Mouse (Mus musculus) left cerebral cortex, postnatal 4 days (tissue): ENCODE data around the gene Enam. TPM values are rescaled to one million over a fixed set of nuclear protein-coding genes. Genes with fewer than 3 reads are reported as not detected.
"Not testable (repeated sequence)": the region's sequence is repeated elsewhere in the genome, so short reads cannot be mapped to it uniquely, and the experiment has no call there.

Source experiments
- DNase-seq: peaks from one replicate; pipeline ENCODE4 v3.0.0-alpha.2; 2022
- intact Hi-C: fragments of 180-260 bp; cut with DNase I; formaldehyde crosslinking; loops from one replicate; pipeline ENCODE4 v1.15.1; 2025
- total RNA-seq, 2 experiments: library from RNA; stranded (reverse); gene quantifications; 2 replicates each; pipeline ENCODE4 v1.2.3; 2021

The Enam gene
- not detected for total RNA-seq

GRCm38 (mm10) chr5:88487675-88488074 lies at the start of gene Enam:
TSS of gene Enam (plus strand) at chr5:88487975.
- no peak for DNase-seq
- intact Hi-C loops = no loop called here

GRCm38 (mm10) chr5:88455691-88456090 lies 32.1 kb upstream of the Enam start, which contains the start of gene Ambn:
TSS of gene Ambn (plus strand) at chr5:88455991.
- no peak for DNase-seq

GRCm38 (mm10) chr5:88467471-88467870 lies 20.3 kb upstream of the Enam start:
- intact Hi-C loops = no loop called here

More at GRCm38 (mm10) chr5:88455691-88456090, 32.1 kb upstream of the Enam start, which contains the start of gene Ambn:
- intact Hi-C loops = no loop called here

GRCm38 (mm10) chr5:88468807-88469704 lies 18.7 kb upstream of the Enam start:
- DNase-seq = no peak
- intact Hi-C loops = no loop called here

More at GRCm38 (mm10) chr5:88467471-88467870, 20.3 kb upstream of the Enam start:
- no peak for DNase-seq

- no peak for DNase-seq
- intact Hi-C loops = no loop called here
Observed at GRCm38 (mm10) chr5:88489004-88489403, 1.2 kb downstream of the Enam start.

- intact Hi-C loops = no loop called here
- no peak for DNase-seq
Observed at GRCm38 (mm10) chr5:88491111-88491510, 3.3 kb downstream of the Enam start.

- no peak for DNase-seq
- intact Hi-C loops = no loop called here
Observed at GRCm38 (mm10) chr5:88499781-88500180, 12.0 kb downstream of the Enam start.

- DNase-seq = no peak
- intact Hi-C loops = no loop called here
Observed at GRCm38 (mm10) chr5:88508555-88508954, 20.8 kb downstream of the Enam start.

- intact Hi-C loops = no loop called here
Observed at GRCm38 (mm10) chr5:88508990-88509389, 21.2 kb downstream of the Enam start.

GRCm38 (mm10) chr5:88519232-88519631 lies 31.5 kb downstream of the Enam start:
- DNase-seq = peak; percentile 11
- intact Hi-C loops = no loop called here

More at GRCm38 (mm10) chr5:88508990-88509389, 21.2 kb downstream of the Enam start:
- no peak for DNase-seq

- no peak for DNase-seq
- intact Hi-C loops = no loop called here
Observed at GRCm38 (mm10) chr5:88527657-88528056, 39.9 kb downstream of the Enam start, which contains the start of gene Jchain. TSS of gene Jchain (minus strand) at chr5:88527891.

- no peak for DNase-seq
- intact Hi-C loops = no loop called here
Observed at GRCm38 (mm10) chr5:88530908-88531307, 43.1 kb downstream of the Enam start.

GRCm38 (mm10) chr5:88534697-88535096 lies 46.9 kb downstream of the Enam start:
- intact Hi-C loops = no loop called here
- DNase-seq = no peak

GRCm38 (mm10) chr5:88540845-88541244 lies 53.1 kb downstream of the Enam start:
- intact Hi-C loops = no loop called here

GRCm38 (mm10) chr5:88542651-88543282 lies 55.0 kb downstream of the Enam start:
- DNase-seq = peak; percentile 42
- intact Hi-C loops = no loop called here

More at GRCm38 (mm10) chr5:88540845-88541244, 53.1 kb downstream of the Enam start:
- DNase-seq = no peak

- intact Hi-C loops, DNase-seq: not testable (repeated sequence)
Observed at GRCm38 (mm10) chr5:88544411-88544810, 56.6 kb downstream of the Enam start.

GRCm38 (mm10) chr5:88545536-88545935 lies 57.8 kb downstream of the Enam start:
- intact Hi-C loops = no loop called here

GRCm38 (mm10) chr5:88553271-88554085 lies 65.7 kb downstream of the Enam start:
- no peak for DNase-seq
- intact Hi-C loops = no loop called here

More at GRCm38 (mm10) chr5:88545536-88545935, 57.8 kb downstream of the Enam start:
- DNase-seq = no peak

- intact Hi-C loops = no loop called here
- DNase-seq = peak; percentile 95
Observed at GRCm38 (mm10) chr5:88554086-88554886, 66.5 kb downstream of the Enam start, which contains the start of gene Utp3. TSS of gene Utp3 (plus strand) at chr5:88554462.
